Mouse (Mus musculus): ENCODE data around the gene Tldc2. TPM values are rescaled to one million over a fixed set of nuclear protein-coding genes. Genes with fewer than 3 reads are reported as not detected.

The Tldc2 gene
- polyA plus RNA-seq, 1 experiment: not detected

DNA sequence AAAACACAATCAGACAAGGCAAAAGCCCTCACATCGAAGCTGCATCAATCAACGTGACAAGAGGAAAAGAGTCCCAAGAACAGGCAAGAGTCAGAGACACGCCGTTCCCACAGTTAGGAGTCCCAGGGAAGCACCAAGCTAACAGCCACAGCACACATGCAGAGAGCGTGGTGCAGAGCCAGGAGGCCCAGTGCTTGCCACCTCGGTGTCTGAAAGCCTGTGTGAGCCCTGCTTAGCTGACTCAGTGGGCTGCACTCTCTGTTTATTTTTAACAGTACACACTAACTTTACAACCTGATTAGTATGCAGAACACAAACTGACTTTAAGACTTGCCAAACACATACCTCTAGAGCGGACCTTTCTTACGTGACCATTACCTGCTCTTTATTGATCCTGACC, 17.6 kb downstream of the Tldc2 start:
- no peak overlapping the region for H3K4me3 ChIP-seq (replicated peaks; ENCODE audit: extremely low read depth, low read depth, low read length)
- no peak for DNase-seq
- WGBS: 85% methylated on average over 8 of the region's 8 CpGs
- no peaks in the 10 kb centered on the region for H3K4me1 ChIP-seq (ENCODE audit: control insufficient read depth, insufficient read depth, low read length)
- no peak for TF ChIP-seq POLR2A (IDR thresholded peaks at IDR 0.05; ENCODE audit: borderline replicate concordance, extremely low read depth, low read depth, low read length)
- TF ChIP-seq CTCF (IDR thresholded peaks at IDR 0.05; ENCODE audit: insufficient read depth, low read length): no peak

DNA sequence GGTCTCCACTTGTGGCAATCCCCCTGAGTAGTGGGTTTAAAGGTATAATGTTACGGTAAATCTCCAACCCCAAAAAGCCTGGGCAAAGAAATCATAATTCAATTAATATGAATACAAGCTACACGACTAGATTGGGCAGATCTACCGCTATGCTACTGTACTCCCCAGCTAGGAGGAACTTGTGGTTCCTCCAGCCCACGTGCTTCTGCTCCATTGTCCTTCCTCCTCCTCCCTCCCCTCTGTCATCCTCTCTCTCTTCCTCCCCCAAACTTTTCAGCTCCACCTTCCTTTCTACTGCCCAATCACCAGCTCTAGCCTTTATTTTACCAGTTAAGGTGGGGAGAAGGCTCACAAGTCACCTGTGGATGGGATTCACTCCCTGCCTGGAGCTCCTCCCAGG, 21.4 kb downstream of the Tldc2 start:
- DNase-seq: no peak
- 78% methylated on average over 4 of the region's 4 CpGs for WGBS
- H3K4me3 ChIP-seq (replicated peaks; ENCODE audit: extremely low read depth, low read depth, low read length): no peak overlapping the region
- no peak for TF ChIP-seq CTCF (IDR thresholded peaks at IDR 0.05; ENCODE audit: insufficient read depth, low read length)
- no peak for TF ChIP-seq POLR2A (IDR thresholded peaks at IDR 0.05; ENCODE audit: borderline replicate concordance, extremely low read depth, low read depth, low read length)
- no peaks in the 10 kb centered on the region for H3K4me1 ChIP-seq (ENCODE audit: control insufficient read depth, insufficient read depth, low read length)

- TF ChIP-seq CTCF (IDR thresholded peaks at IDR 0.05; ENCODE audit: insufficient read depth, low read length) (0 out of 2 replicates have a peak, but pooled peaks have one; percentile 19), POLR2A (IDR thresholded peaks at IDR 0.05; ENCODE audit: borderline replicate concordance, extremely low read depth, low read depth, low read length) (no peak)
- Histone ChIP-seq H3K4me3 (replicated peaks; ENCODE audit: extremely low read depth, low read depth, low read length) (no peak overlapping the region), H3K4me1 (ENCODE audit: control insufficient read depth, insufficient read depth, low read length) (no peaks in the 10 kb centered on the region)
- WGBS: 24% methylated on average over 3 of the region's 3 CpGs
- no peak for DNase-seq
Measured at GRCm38 (mm10) chr2:157116964-157117363, 30.1 kb downstream of the Tldc2 start.

DNA sequence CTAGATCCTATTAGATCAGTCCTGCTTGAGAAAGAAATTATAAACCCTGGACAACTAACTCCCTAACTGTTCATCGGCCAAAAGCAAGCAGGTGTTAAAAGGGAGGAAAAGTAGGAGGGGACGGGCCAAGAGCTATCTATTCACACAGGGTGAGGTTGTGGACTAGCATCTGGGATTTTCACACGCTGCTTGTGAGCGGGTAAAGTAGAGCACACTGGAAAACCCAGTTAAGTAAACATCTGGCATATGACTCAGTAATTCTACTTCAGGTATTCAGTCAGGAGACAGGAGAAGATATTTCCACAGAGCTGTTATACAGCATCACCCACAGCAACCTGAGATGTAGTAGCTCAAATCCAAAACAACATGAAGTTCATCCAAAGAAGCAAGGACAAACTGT, 31.7 kb downstream of the Tldc2 start:
- Histone ChIP-seq H3K4me1 (ENCODE audit: control insufficient read depth, insufficient read depth, low read length) (no peaks in the 10 kb centered on the region), H3K4me3 (replicated peaks; ENCODE audit: extremely low read depth, low read depth, low read length) (no peak overlapping the region)
- 66% methylated on average over 4 of the region's 4 CpGs for WGBS
- no peak for DNase-seq
- TF ChIP-seq POLR2A (IDR thresholded peaks at IDR 0.05; ENCODE audit: borderline replicate concordance, extremely low read depth, low read depth, low read length) (no peak), CTCF (IDR thresholded peaks at IDR 0.05; ENCODE audit: insufficient read depth, low read length) (no peak)

DNA sequence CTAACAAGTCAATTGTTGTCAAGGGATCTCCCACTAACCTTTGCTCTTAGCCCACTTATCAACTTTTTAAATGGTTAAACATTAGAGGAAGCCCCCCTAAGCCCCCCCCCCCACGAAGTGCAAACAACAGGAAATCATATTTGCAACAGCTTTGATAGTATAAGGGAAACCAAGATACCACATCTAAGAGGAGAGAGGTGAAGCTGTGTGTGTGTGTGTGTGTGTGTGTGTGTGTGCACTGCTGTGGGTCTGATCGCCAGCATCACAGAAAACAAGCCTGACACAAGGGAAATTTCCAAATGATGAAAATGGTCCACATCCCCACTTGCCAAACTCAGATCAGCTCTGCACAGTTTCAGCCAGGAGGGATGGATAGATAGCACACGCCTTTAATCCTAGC, 32.2 kb downstream of the Tldc2 start:
- DNase-seq: no peak
- no peak for TF ChIP-seq CTCF (IDR thresholded peaks at IDR 0.05; ENCODE audit: insufficient read depth, low read length)
- no peak for TF ChIP-seq POLR2A (IDR thresholded peaks at IDR 0.05; ENCODE audit: borderline replicate concordance, extremely low read depth, low read depth, low read length)

GRCm38 (mm10) chr2:157121766-157122165, 34.9 kb downstream of the Tldc2 start:
- DNase-seq: no peak
- no peaks in the 10 kb centered on the region for H3K4me1 ChIP-seq (ENCODE audit: control insufficient read depth, insufficient read depth, low read length)
- H3K4me3 ChIP-seq (replicated peaks; ENCODE audit: extremely low read depth, low read depth, low read length): no peak overlapping the region
- TF ChIP-seq POLR2A (IDR thresholded peaks at IDR 0.05; ENCODE audit: borderline replicate concordance, extremely low read depth, low read depth, low read length) (no peak), CTCF (IDR thresholded peaks at IDR 0.05; ENCODE audit: insufficient read depth, low read length) (no peak)
- WGBS: 88% methylated on average over 8 of the region's 8 CpGs

More for the DNA sequence above, 32.2 kb downstream of the Tldc2 start:
- WGBS: 46% methylated on average over 3 of the region's 3 CpGs
- H3K4me1 ChIP-seq (ENCODE audit: control insufficient read depth, insufficient read depth, low read length): no peaks in the 10 kb centered on the region
- H3K4me3 ChIP-seq (replicated peaks; ENCODE audit: extremely low read depth, low read depth, low read length): no peak overlapping the region

GRCm38 (mm10) chr2:157125246-157125645, 38.4 kb downstream of the Tldc2 start:
- 73% methylated on average over 3 of the region's 3 CpGs for WGBS
- Histone ChIP-seq H3K4me3 (replicated peaks; ENCODE audit: extremely low read depth, low read depth, low read length) (no peak overlapping the region), H3K4me1 (ENCODE audit: control insufficient read depth, insufficient read depth, low read length) (peaks cover 10% of the 10 kb centered on the region)
- TF ChIP-seq CTCF (IDR thresholded peaks at IDR 0.05; ENCODE audit: insufficient read depth, low read length) (no peak), POLR2A (IDR thresholded peaks at IDR 0.05; ENCODE audit: borderline replicate concordance, extremely low read depth, low read depth, low read length) (no peak)
- no peak for DNase-seq

DNA sequence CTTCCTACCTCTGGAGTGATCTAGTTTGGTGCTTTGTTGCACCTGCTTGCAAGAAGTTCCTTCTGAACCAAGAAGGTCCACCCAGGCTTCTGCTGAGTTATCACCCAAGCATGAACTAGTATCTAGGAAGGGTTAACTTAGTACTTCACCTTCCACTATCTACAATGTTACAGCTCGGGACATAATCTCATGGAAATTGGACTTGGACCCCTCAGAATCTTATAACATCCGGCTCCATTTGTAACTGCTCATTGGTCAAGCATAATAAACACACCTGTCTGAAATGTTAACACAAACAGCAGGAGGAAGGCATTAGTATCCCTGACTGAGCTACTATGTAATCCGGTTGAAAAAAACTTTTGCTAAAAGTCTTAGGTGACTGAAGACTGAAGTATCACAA, 40.5 kb downstream of the Tldc2 start:
- H3K4me3 ChIP-seq (replicated peaks; ENCODE audit: extremely low read depth, low read depth, low read length): no peak overlapping the region
- peaks cover 19% of the 10 kb centered on the region for H3K4me1 ChIP-seq (ENCODE audit: control insufficient read depth, insufficient read depth, low read length)
- TF ChIP-seq POLR2A (IDR thresholded peaks at IDR 0.05; ENCODE audit: borderline replicate concordance, extremely low read depth, low read depth, low read length) (no peak), CTCF (IDR thresholded peaks at IDR 0.05; ENCODE audit: insufficient read depth, low read length) (no peak)
- DNase-seq: no peak
- 78% methylated on average over 3 of the region's 3 CpGs for WGBS

DNA sequence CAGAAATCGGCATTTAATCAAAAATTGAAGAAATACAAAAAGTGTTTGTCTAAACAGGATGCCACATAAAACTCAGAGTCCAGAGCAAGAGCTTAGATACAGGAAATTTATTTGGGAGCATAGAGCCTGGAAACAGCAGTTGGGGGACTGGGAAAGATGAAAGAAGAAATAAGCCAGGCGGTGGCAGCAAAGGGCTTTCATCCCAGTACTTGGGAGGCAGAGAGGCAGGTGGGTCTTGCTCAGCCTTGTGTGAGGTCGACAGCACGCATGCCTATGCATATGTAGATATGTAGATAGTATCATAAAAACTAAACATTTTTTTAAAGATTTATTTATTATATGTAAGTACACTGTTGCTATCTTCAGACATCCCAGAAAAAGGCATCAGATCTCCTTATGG, 41.2 kb downstream of the Tldc2 start:
- DNase-seq: no peak

GRCm38 (mm10) chr2:157129096-157129495, 42.2 kb downstream of the Tldc2 start:
- no peak overlapping the region for H3K4me3 ChIP-seq (replicated peaks; ENCODE audit: extremely low read depth, low read depth, low read length)
- peaks cover 23% of the 10 kb centered on the region for H3K4me1 ChIP-seq (ENCODE audit: control insufficient read depth, insufficient read depth, low read length)
- DNase-seq: no peak
- TF ChIP-seq CTCF (IDR thresholded peaks at IDR 0.05; ENCODE audit: insufficient read depth, low read length) (no peak), POLR2A (IDR thresholded peaks at IDR 0.05; ENCODE audit: borderline replicate concordance, extremely low read depth, low read depth, low read length) (no peak)
- 52% methylated on average over 4 of the region's 4 CpGs for WGBS

More for the DNA sequence above, 41.2 kb downstream of the Tldc2 start:
- Histone ChIP-seq H3K4me1 (ENCODE audit: control insufficient read depth, insufficient read depth, low read length) (peaks cover 19% of the 10 kb centered on the region), H3K4me3 (replicated peaks; ENCODE audit: extremely low read depth, low read depth, low read length) (no peak overlapping the region)
- 46% methylated on average over 4 of the region's 4 CpGs for WGBS
- no peak for TF ChIP-seq POLR2A (IDR thresholded peaks at IDR 0.05; ENCODE audit: borderline replicate concordance, extremely low read depth, low read depth, low read length)
- TF ChIP-seq CTCF (IDR thresholded peaks at IDR 0.05; ENCODE audit: insufficient read depth, low read length): peak; percentile 53; the same call in 1 of the 2 replicates

Measured in lung, adult 2 months (tissue).